Comparison of ENCODE assay signal across 8 mouse cellular contexts in genomic region chr4:22476967-22477710, GRCm38 (mm10). TPM values are rescaled to one million over a fixed set of nuclear protein-coding genes. Genes with fewer than 3 reads are reported as not detected.
DNase-seq lines count a peak whose midpoint lies in the region; ATAC-seq lines count a peak whose summit lies in the region.

No protein-coding gene starts in this region.

- ATAC-seq in midbrain, embryonic 16.5 days, result peak; percentile 83

- peak overlapping the region; percentile 87 for H3K4me3 ChIP-seq in forebrain, embryonic 10.5 days
- peak overlapping the region; percentile 39 for H3K4me3 ChIP-seq in midbrain, embryonic 16.5 days (ENCODE audit: low read depth, low read length)

- H3K4me2 ChIP-seq in midbrain, embryonic 16.5 days (ENCODE audit: low read length), result peak overlapping the region; percentile 66

- no peaks in the 10 kb centered on the region for H3K9me3 ChIP-seq in forebrain, embryonic 10.5 days
- no peaks in the 10 kb centered on the region for H3K9me3 ChIP-seq in midbrain, embryonic 16.5 days (replicated peaks; ENCODE audit: control insufficient read depth, low read length, poor library complexity, severe bottlenecking)

- peaks cover 78% of the 10 kb centered on the region for H3K27me3 ChIP-seq in forebrain, embryonic 10.5 days (ENCODE audit: poor library complexity, severe bottlenecking)
- H3K27me3 ChIP-seq in midbrain, embryonic 16.5 days (ENCODE audit: control insufficient read depth, insufficient read depth, low read depth, low read length), result no peaks in the 10 kb centered on the region

- H3K27ac ChIP-seq in forebrain, embryonic 10.5 days, result peak overlapping the region; percentile 85
- peak overlapping the region; percentile 81 for H3K27ac ChIP-seq in midbrain, embryonic 16.5 days (ENCODE audit: low read length)

- DNase-seq in layer of hippocampus, adult 11-12 months (ENCODE audit: low spot score), result peak; percentile 40
- DNase-seq in layer of hippocampus, adult 9-11 months, result no peak
- DNase-seq in adrenal gland, postnatal 10 days, result peak; percentile 64
- DNase-seq in forebrain, embryonic 10.5 days (ENCODE audit: extremely low spot score, low spot score), result peak; percentile 76
- peak; percentile 64 to 67 for DNase-seq in kidney, postnatal 4 days
- no peak for DNase-seq in thymus, postnatal 36 days
- DNase-seq in lung, postnatal 25 days (ENCODE audit: low spot score), result no peak

- H3K9ac ChIP-seq in midbrain, embryonic 16.5 days (ENCODE audit: low read depth, low read length), result peak overlapping the region; percentile 64

- H3K4me1 ChIP-seq in forebrain, embryonic 10.5 days, result peaks cover 59% of the 10 kb centered on the region
- H3K4me1 ChIP-seq in midbrain, embryonic 16.5 days (ENCODE audit: control insufficient read depth, insufficient read depth, low read length), result peaks cover 26% of the 10 kb centered on the region

- WGBS in forebrain, embryonic 10.5 days, result under 1% methylated on average over 23 of the region's 23 CpGs
- under 1% methylated on average over 21 of the region's 23 CpGs for WGBS in midbrain, embryonic 16.5 days

- H3K36me3 ChIP-seq in forebrain, embryonic 10.5 days (replicated peaks), result no peaks in the 10 kb centered on the region
- no peaks in the 10 kb centered on the region for H3K36me3 ChIP-seq in midbrain, embryonic 16.5 days (ENCODE audit: control insufficient read depth, insufficient read depth, low read length)

RNA-seq across cellular contexts. Expression of gene Pou3f2, which starts 11.0 kb away (rescaled TPM):
- under 1 TPM; 0.09 to 0.21 TPM for total RNA-seq in adrenal gland, postnatal 10 days (2021)
- 13.3 and 14.6 TPM in 2 replicates for polyA plus RNA-seq in forebrain, embryonic 10.5 days (2016; fragmentation: Nextera tagmentation; extraction: Ambion mirVana)
- 33.4 and 35.5 TPM in 2 replicates for polyA plus RNA-seq in midbrain, embryonic 16.5 days (2015; fragmentation: Nextera tagmentation; extraction: Ambion mirVana)

Comparison
In these comparisons a context has a peak if more than half of its experiments do, and no peak if none do; other contexts are left out.
1. DNase-seq: peak in layer of hippocampus, adult 11-12 months (single experiment), adrenal gland, postnatal 10 days (single experiment), forebrain, embryonic 10.5 days (single experiment) and kidney, postnatal 4 days (2 of 2); none in layer of hippocampus, adult 9-11 months (single experiment), thymus, postnatal 36 days (0 of 2) and lung, postnatal 25 days (single experiment).